Mouse (Mus musculus): ENCODE measurements at regions not wholly inside any gene's neighbourhood (a gene's known extent, or its start where the extent isn't known, plus 50 kb on each side); places are given as distances from the start of the nearest gene placed in this dataset.

DNA sequence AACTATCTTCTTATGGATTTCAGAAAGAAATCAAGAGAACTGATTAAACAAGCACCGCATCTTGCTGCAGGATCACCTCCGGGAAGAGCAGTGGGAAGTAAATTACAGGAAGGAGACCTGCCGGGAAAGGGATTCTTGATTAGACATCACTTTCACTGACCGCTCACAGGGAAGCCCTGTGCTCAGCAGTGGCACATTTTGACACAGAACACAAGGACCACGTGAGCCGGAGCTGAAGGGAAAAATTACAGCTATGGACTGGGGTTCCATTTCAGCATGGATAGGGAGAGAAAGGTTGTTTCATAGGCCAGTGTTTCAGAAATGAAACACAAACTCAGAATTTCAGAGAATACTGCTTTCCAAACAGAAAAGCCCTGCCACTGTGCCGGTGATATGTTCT, 105.0 kb upstream of the Isl1 start:
- DNase-seq (ENCODE audit: low spot score in 2 of 2): no peak

DNA sequence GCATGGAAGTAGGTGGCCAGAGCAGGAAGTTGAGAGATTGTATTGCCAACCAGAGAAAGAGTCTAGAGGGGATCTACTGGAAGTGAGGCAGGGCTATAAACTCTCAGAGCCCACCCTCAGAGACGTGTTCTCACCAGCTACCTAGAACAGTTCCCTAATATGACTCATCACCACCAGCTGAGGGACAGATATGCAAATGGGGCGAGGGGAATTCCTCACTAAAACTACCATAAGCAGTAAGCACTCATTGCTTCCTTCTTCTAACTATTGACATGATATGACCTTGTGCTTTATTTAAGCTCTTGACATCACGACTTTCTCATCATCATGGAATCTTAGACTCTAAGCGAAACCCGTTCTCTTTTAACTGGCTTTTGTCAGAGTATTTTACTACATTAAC, 101.2 kb upstream of the Isl1 start:
- DNase-seq (ENCODE audit: low spot score in 2 of 2): no peak
